Mouse (Mus musculus) small intestine, adult 2 months (tissue): ENCODE results near the gene Cd320.
"Not testable (repeated sequence)": the region's sequence is repeated elsewhere in the genome, so short reads cannot be mapped to it uniquely, and the experiment has no call there.

Source experiments
- CTCF ChIP-seq: fragments of 200-500 bp; IDR thresholded peaks from 2 replicates; pipeline ENCODE4 v1.5.1; 2012; ENCODE audit warnings: low read depth, mild to moderate bottlenecking, control low read depth, inconsistent platforms, low read length, moderate library complexity, mixed read lengths; ENCODE audit not compliant: insufficient replicate concordance, insufficient read length; ENCODE audit errors: extremely low read depth
- POLR2A ChIP-seq: fragments of 200-500 bp; IDR thresholded peaks from 2 replicates; pipeline ENCODE4 v1.6.1; 2012; ENCODE audit warnings: low read depth, mild to moderate bottlenecking, control low read depth, inconsistent platforms, low read length, moderate library complexity

- TF ChIP-seq POLR2A, CTCF: not testable (repeated sequence)
These were observed 17.9 kb upstream of the Cd320 start for GRCm38 (mm10) chr17:33824997-33825330.
